16 mouse cellular contexts compared by ENCODE assay signal in genomic region chr5:93051951-93052350, GRCm38 (mm10). TPM values are rescaled to one million over a fixed set of nuclear protein-coding genes. Genes with fewer than 3 reads are reported as not detected.
DNase-seq lines count a peak whose midpoint lies in the region; ATAC-seq lines count a peak whose summit lies in the region.
"Had no signal": no experiment of that assay in that cellular context is flagged by ENCODE, and none has a peak within 500 bp of the region (broad histone marks: within the 10 kb centered on the region; RNA-seq: fewer than 3 reads in every experiment).

No protein-coding gene starts in this region.

- H3K27me3 ChIP-seq in forebrain, embryonic 15.5 days, result peaks cover 6% of the 10 kb centered on the region
- H3K27me3 ChIP-seq in forebrain, embryonic 13.5 days, result peaks cover 27% of the 10 kb centered on the region

- 67% methylated on average over 9 of the region's 9 CpGs for WGBS in forebrain, embryonic 15.5 days
- WGBS in forebrain, embryonic 13.5 days, result 81% methylated on average over 9 of the region's 9 CpGs

- no peak overlapping the region for H3K27ac ChIP-seq in forebrain, embryonic 15.5 days (replicated peaks)
- H3K27ac ChIP-seq in forebrain, embryonic 13.5 days, result no peak overlapping the region
- H3K27ac ChIP-seq: hindbrain, embryonic 13.5 days; layer of hippocampus, adult 2 months; midbrain, embryonic 10.5 days had no signal

- H3K4me3 ChIP-seq in forebrain, embryonic 15.5 days, result no peak overlapping the region
- no peak overlapping the region for H3K4me3 ChIP-seq in forebrain, embryonic 13.5 days
- H3K4me3 ChIP-seq: hindbrain, embryonic 13.5 days; layer of hippocampus, adult 2 months; midbrain, embryonic 10.5 days had no signal

- ATAC-seq in forebrain, embryonic 15.5 days (replicated peaks), result peak; percentile 53; the same call in 1 of the 2 replicates
- ATAC-seq in forebrain, embryonic 13.5 days, result no peak
- ATAC-seq: intestine, postnatal 0 days had no signal

- peaks cover 10% of the 10 kb centered on the region for H3K4me1 ChIP-seq in forebrain, embryonic 15.5 days
- H3K4me1 ChIP-seq in forebrain, embryonic 13.5 days, result peaks cover 10% of the 10 kb centered on the region
- H3K4me1 ChIP-seq: hindbrain, embryonic 13.5 days; midbrain, embryonic 10.5 days had no signal

- H3K9ac ChIP-seq in forebrain, embryonic 15.5 days (replicated peaks), result no peak overlapping the region
- no peak overlapping the region for H3K9ac ChIP-seq in forebrain, embryonic 13.5 days
- H3K9ac ChIP-seq: hindbrain, embryonic 13.5 days had no signal

- peak; percentile 54 for DNase-seq in layer of hippocampus, adult 9-11 months
- DNase-seq in layer of hippocampus, postnatal 25 days (ENCODE audit: extremely low spot score in 1 of 2, low spot score in 1 of 2), result no peak
- peak; percentile 75 for DNase-seq in cerebellum, adult 11-12 months
- peak; percentile 79 to 81 for DNase-seq in cerebellum, postnatal 25 days
- DNase-seq in thymus, adult 18-20 months, result no peak
- DNase-seq in gastrocnemius, postnatal 14 days, result no peak
- DNase-seq: adrenal gland, postnatal 10 days; lung, adult 18-20 months; lung, postnatal 4 days had no signal

- H3K4me2 ChIP-seq in forebrain, embryonic 15.5 days (replicated peaks), result no peak overlapping the region
- H3K4me2 ChIP-seq in forebrain, embryonic 13.5 days, result no peak overlapping the region
- H3K4me2 ChIP-seq: hindbrain, embryonic 13.5 days had no signal

- no peaks in the 10 kb centered on the region for H3K9me3 ChIP-seq in forebrain, embryonic 15.5 days
- no peaks in the 10 kb centered on the region for H3K9me3 ChIP-seq in forebrain, embryonic 13.5 days (replicated peaks)
- H3K9me3 ChIP-seq: hindbrain, embryonic 13.5 days had no signal

- intact Hi-C loops in gastrocnemius, postnatal 14 days (cut with DNase I; ENCODE audit: low total_unique reads), result no loop called here

- no peaks in the 10 kb centered on the region for H3K36me3 ChIP-seq in forebrain, embryonic 15.5 days
- H3K36me3 ChIP-seq in forebrain, embryonic 13.5 days (ENCODE audit: poor library complexity, severe bottlenecking), result no peaks in the 10 kb centered on the region
- H3K36me3 ChIP-seq: hindbrain, embryonic 13.5 days; midbrain, embryonic 10.5 days had no signal

RNA-seq across cellular contexts. Expression of gene Sowahb, which starts 7.1 kb away (rescaled TPM):
- polyA plus RNA-seq in forebrain, embryonic 15.5 days (2015; fragmentation: Nextera tagmentation; extraction: Ambion mirVana), result 0.08 TPM in 1 of 2 replicates, not detected in the other
- polyA plus RNA-seq in forebrain, embryonic 13.5 days (2015; fragmentation: Nextera tagmentation; extraction: Ambion mirVana), result not detected in 2 replicates
- total RNA-seq in layer of hippocampus, postnatal 25 days (2021), result 1 to 10 TPM; 1.4 to 2.1 TPM
- total RNA-seq in gastrocnemius, postnatal 14 days (2021), result not detected
- polyA plus RNA-seq: heart, postnatal 0 days; hindbrain, embryonic 13.5 days had no signal

RNA-seq across cellular contexts. Expression of gene Sept11, which starts 41.3 kb away (rescaled TPM):
- polyA plus RNA-seq in forebrain, embryonic 15.5 days (2015; fragmentation: Nextera tagmentation; extraction: Ambion mirVana), result 174 and 180 TPM in 2 replicates
- 201 and 207 TPM in 2 replicates for polyA plus RNA-seq in forebrain, embryonic 13.5 days (2015; fragmentation: Nextera tagmentation; extraction: Ambion mirVana)
- total RNA-seq in layer of hippocampus, postnatal 25 days (2021), result 100 to 1,000 TPM in 1 of 2 experiments, 10 to 100 TPM in 1; 98.9 to 113 TPM
- 100 to 1,000 TPM; 101 to 111 TPM for total RNA-seq in gastrocnemius, postnatal 14 days (2021)

Comparison
In these comparisons a context has a peak if more than half of its experiments do, and no peak if none do; other contexts are left out.
1. DNase-seq: peak in layer of hippocampus, adult 9-11 months (single experiment), cerebellum, adult 11-12 months (single experiment) and cerebellum, postnatal 25 days (2 of 2); none in layer of hippocampus, postnatal 25 days (0 of 2), thymus, adult 18-20 months (0 of 2) and gastrocnemius, postnatal 14 days (single experiment).